Mouse (Mus musculus) lung, adult 2 months (tissue): Measurements from ENCODE around the gene Hist1h3g.

Source experiments
- CTCF ChIP-seq: fragments of 200-500 bp; IDR thresholded peaks from 2 replicates; pipeline ENCODE4 v1.5.1; 2011; ENCODE audit warnings: mild to moderate bottlenecking, low read length, control low read depth; ENCODE audit not compliant: insufficient read depth
- POLR2A ChIP-seq: fragments of 200-500 bp; IDR thresholded peaks from 2 replicates; pipeline ENCODE4 v1.6.1; 2011; ENCODE audit warnings: low read depth, mild to moderate bottlenecking, control low read depth, low read length, borderline replicate concordance; ENCODE audit errors: extremely low read depth

DNA sequence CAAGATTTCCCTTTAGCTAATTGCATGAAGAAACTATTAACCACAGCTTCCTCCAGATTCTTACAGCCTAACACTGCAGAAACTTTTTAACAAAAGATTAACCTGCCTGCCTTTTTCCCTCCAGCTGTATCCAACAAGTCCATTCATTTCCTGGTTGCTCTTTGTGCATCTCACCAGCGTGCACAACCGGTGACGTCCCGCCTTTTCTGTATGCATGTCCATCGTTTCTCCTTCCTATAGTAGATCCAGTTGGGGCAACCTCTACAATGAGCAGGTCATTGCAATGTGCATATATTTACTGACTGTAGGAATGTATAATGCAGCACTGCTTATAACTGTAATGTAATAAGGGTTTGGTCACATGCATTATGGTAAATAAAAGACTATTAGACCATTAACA is 11.2 kb upstream of the Hist1h3g start:
- TF ChIP-seq CTCF, result no peak
- no peak for TF ChIP-seq POLR2A
